Mouse (Mus musculus) brain, embryonic 14.5 days (tissue): ENCODE data around the gene P4htm.

Experiments used
- CTCF ChIP-seq: fragments of 200-500 bp; IDR thresholded peaks from 2 replicates; pipeline ENCODE4 v1.5.1; 2012; ENCODE audit warnings: inconsistent platforms, mild to moderate bottlenecking, moderate library complexity, borderline replicate concordance; ENCODE audit not compliant: insufficient read depth, insufficient read length; ENCODE audit errors: extremely low read depth
- POLR2A ChIP-seq: fragments of 200-500 bp; IDR thresholded peaks from 2 replicates; pipeline ENCODE4 v1.6.1; 2012; ENCODE audit warnings: mild to moderate bottlenecking, inconsistent platforms, borderline replicate concordance; ENCODE audit not compliant: poor library complexity, insufficient read depth, insufficient read length, severe bottlenecking; ENCODE audit errors: extremely low read depth

DNA sequence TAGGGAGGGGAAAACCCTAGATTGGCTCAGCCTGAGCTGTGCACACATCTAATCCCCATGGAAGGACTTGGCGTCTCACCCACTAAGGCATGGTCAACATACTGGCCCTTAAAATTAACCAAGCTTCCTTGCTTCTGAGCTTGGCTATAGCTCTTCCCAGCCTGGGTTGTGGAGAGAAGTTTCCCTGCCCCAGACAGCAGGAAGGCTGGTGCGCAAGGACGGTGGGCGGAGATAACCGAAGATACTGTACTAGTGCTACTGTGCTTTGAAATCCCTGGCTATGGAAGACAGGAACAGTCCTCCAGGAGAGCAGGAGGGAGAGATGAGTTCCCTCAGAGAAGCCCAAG is 18.1 kb downstream of the P4htm start:
- TF ChIP-seq CTCF (no peak), POLR2A (no peak)
